Mouse (Mus musculus): ENCODE measurements around the gene Asic1.
"Not testable (repeated sequence)": the region's sequence is repeated elsewhere in the genome, so short reads cannot be mapped to it uniquely, and the experiment has no call there.

DNA sequence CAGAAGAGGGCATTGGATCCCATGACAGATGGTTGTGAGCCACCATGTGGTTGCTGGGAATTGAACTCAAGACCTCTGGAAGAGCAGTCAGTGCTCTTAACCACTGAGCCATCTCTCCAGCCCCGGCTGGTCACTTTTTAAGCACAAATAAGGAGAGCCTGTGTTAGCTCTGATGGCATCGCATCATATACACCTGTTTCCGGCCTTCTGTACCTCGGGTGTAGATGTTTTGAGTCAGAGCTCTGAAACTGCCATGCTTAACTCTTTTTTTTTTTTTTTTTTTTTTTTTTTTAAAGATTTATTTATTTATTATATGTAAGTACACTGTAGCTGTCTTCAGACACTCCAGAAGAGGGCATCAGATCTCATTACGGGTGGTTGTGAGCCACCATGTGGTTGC lies 56.9 kb downstream of the Asic1 start:
- TF ChIP-seq POLR2A (IDR thresholded peaks at IDR 0.05; ENCODE audit: borderline replicate concordance, extremely low read depth, low read depth, low read length); CTCF (IDR thresholded peaks at IDR 0.05; ENCODE audit: insufficient read depth, low read length): not testable (repeated sequence)

Data from lung, adult 2 months (tissue).